Comparison of ENCODE assay signal across 16 mouse cellular contexts in the genomic region with DNA sequence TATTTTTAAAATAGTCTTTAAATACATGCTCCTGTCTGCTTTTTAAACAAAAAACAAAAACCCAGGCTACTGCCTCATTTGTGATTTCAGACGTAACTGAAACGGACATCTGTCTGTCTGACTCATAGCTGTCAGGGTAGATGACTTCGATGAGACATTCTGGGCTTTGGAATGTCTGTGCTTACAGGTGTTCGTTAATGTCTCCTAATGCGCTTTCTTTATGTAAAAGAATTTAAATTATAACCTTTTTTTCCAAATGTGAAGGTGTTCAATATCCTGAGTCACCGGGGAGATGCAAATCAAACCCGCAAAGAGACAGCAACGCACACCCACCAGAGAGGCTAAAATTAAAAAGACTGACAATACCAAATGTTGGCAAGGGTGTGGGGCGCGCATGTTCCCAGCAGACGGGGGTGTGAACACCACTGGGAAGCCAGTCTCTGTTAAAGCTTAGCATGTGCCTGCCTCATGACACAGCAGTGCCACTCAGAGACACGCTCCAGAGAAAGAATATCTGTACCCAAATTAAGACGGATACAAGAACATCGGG. TPM values are rescaled to one million over a fixed set of nuclear protein-coding genes. Genes with fewer than 3 reads are reported as not detected.
DNase-seq lines count a peak whose midpoint lies in the region; TF ChIP-seq lines count a peak whose summit lies in the region.
"Had no signal": no experiment of that assay in that cellular context is flagged by ENCODE, and none has a peak within 500 bp of the region (broad histone marks: within the 10 kb centered on the region; RNA-seq: fewer than 3 reads in every experiment).

No protein-coding gene starts in this region.

- TF ChIP-seq CTCF in kidney, adult 2 months (conservative IDR thresholded peaks at IDR 0.05; ENCODE audit: insufficient read depth, insufficient read length, low read depth, low read length), result no peak
- no peak for TF ChIP-seq CTCF in cerebellum, adult 2 months (IDR thresholded peaks at IDR 0.05; ENCODE audit: borderline replicate concordance, insufficient read depth, low read depth, low read length)

- TF ChIP-seq POLR2A in kidney, adult 2 months (IDR thresholded peaks at IDR 0.05; ENCODE audit: low read depth, low read length), result no peak
- no peak for TF ChIP-seq POLR2A in cerebellum, adult 2 months (IDR thresholded peaks at IDR 0.05; ENCODE audit: borderline replicate concordance, insufficient read depth, low read length)

- 73% methylated on average over 14 of the region's 14 CpGs for WGBS in kidney, adult 2 months
- WGBS in cerebellum, adult 2 months, result 53% methylated on average over 14 of the region's 14 CpGs

- H3K27me3 ChIP-seq in kidney, adult 2 months (replicated peaks; ENCODE audit: control insufficient read depth, insufficient read depth, low read length), result no peaks in the 10 kb centered on the region
- H3K27me3 ChIP-seq in cerebellum, adult 2 months (ENCODE audit: control insufficient read depth, insufficient read depth, low read length), result no peaks in the 10 kb centered on the region
- H3K27me3 ChIP-seq: embryonic facial prominence, embryonic 13.5 days; heart, embryonic 13.5 days; liver, embryonic 12.5 days; megakaryocyte, embryonic 14.5 days; neural tube, embryonic 15.5 days; stomach, embryonic 15.5 days had no signal

- H3K4me3 ChIP-seq in kidney, adult 2 months (ENCODE audit: insufficient read depth, low read depth, low read length), result no peak overlapping the region
- no peak overlapping the region for H3K4me3 ChIP-seq in cerebellum, adult 2 months (replicated peaks; ENCODE audit: insufficient read depth, low read depth, low read length)
- H3K4me3 ChIP-seq: embryonic facial prominence, embryonic 13.5 days; heart, embryonic 13.5 days; liver, embryonic 12.5 days; megakaryocyte, embryonic 14.5 days; neural tube, embryonic 15.5 days; stomach, embryonic 15.5 days had no signal

- no peak overlapping the region for H3K27ac ChIP-seq in kidney, adult 2 months (ENCODE audit: insufficient read depth, low read depth, low read length)
- no peak overlapping the region for H3K27ac ChIP-seq in cerebellum, adult 2 months (ENCODE audit: insufficient read depth, low read length)
- H3K27ac ChIP-seq: embryonic facial prominence, embryonic 13.5 days; heart, embryonic 13.5 days; liver, embryonic 12.5 days; neural tube, embryonic 15.5 days; stomach, embryonic 15.5 days had no signal

- no peaks in the 10 kb centered on the region for H3K36me3 ChIP-seq in kidney, adult 2 months (ENCODE audit: control insufficient read depth, insufficient read depth, low read length)
- H3K36me3 ChIP-seq: embryonic facial prominence, embryonic 13.5 days; heart, embryonic 13.5 days; liver, embryonic 12.5 days; neural tube, embryonic 15.5 days; stomach, embryonic 15.5 days had no signal

- H3K4me1 ChIP-seq in kidney, adult 2 months (ENCODE audit: control insufficient read depth, insufficient read depth, low read length), result peaks cover 12% of the 10 kb centered on the region; the same call in 1 of the 2 replicates
- no peaks in the 10 kb centered on the region for H3K4me1 ChIP-seq in cerebellum, adult 2 months (ENCODE audit: control insufficient read depth, insufficient read depth, low read length)
- H3K4me1 ChIP-seq: embryonic facial prominence, embryonic 13.5 days; stomach, embryonic 15.5 days had no signal

- peak; percentile 13 for DNase-seq in gastrocnemius, postnatal 25 days
- DNase-seq in gastrocnemius, adult 8-10 months (ENCODE audit: low spot score in 2 of 2), result no peak
- DNase-seq in frontal cortex, adult 2 months (ENCODE audit: extremely low spot score in 1 of 2, low spot score in 1 of 2), result peak; percentile 93 to 95
- peak; percentile 76 to 92 for DNase-seq in layer of hippocampus, postnatal 14 days (ENCODE audit: low spot score in 2 of 2)
- DNase-seq in right cerebral cortex, postnatal 14 days, result peak; percentile 74
- DNase-seq in kidney, adult 2 months, result no peak
- DNase-seq in cerebellum, adult 2 months, result no peak
- no peak for DNase-seq in adrenal gland, adult (ENCODE audit: inconsistent age in 2 of 2, low spot score in 1 of 2)
- DNase-seq: kidney, adult 18-20 months had no signal

RNA-seq across cellular contexts. Expression of a gene that starts 30.3 kb away (rescaled TPM):
- 10 to 100 TPM; 17.0 to 25.2 TPM for total RNA-seq in gastrocnemius, postnatal 25 days (2021)
- total RNA-seq in gastrocnemius, adult 8-10 months (2022), result 10 to 100 TPM; 11.5 to 18.8 (median 16.5) TPM
- polyA plus RNA-seq in frontal cortex, adult 2 months (2012; rRNA removed), result 25.4 and 26.0 TPM in 2 replicates
- total RNA-seq in layer of hippocampus, postnatal 14 days (2021), result 10 to 100 TPM; 19.2 to 23.7 TPM
- polyA plus RNA-seq in kidney, adult 2 months (2012; rRNA removed), result 21.8 and 26.9 TPM in 2 replicates
- 3.5 and 4.0 TPM in 2 replicates for polyA plus RNA-seq in cerebellum, adult 2 months (2012; rRNA removed)
- polyA plus RNA-seq: CD4-positive, CD25-positive, alpha-beta regulatory T cell, adult 4 months had no signal

Comparison
In these comparisons a context has a peak if more than half of its experiments do, and no peak if none do; other contexts are left out.
1. DNase-seq: peak in gastrocnemius, postnatal 25 days (single experiment), frontal cortex, adult 2 months (2 of 2), layer of hippocampus, postnatal 14 days (2 of 2) and right cerebral cortex, postnatal 14 days (single experiment); none in gastrocnemius, adult 8-10 months (0 of 2), kidney, adult 2 months (single experiment), cerebellum, adult 2 months (0 of 2) and adrenal gland, adult (0 of 2).